Mouse (Mus musculus) urinary bladder, postnatal 14 days (tissue): ENCODE data around the gene Gm960.

Experiments used
- DNase-seq: peaks from one replicate; pipeline ENCODE4 v3.0.0; 2021; ENCODE audit warnings: low spot score

The Gm960 gene

DNA sequence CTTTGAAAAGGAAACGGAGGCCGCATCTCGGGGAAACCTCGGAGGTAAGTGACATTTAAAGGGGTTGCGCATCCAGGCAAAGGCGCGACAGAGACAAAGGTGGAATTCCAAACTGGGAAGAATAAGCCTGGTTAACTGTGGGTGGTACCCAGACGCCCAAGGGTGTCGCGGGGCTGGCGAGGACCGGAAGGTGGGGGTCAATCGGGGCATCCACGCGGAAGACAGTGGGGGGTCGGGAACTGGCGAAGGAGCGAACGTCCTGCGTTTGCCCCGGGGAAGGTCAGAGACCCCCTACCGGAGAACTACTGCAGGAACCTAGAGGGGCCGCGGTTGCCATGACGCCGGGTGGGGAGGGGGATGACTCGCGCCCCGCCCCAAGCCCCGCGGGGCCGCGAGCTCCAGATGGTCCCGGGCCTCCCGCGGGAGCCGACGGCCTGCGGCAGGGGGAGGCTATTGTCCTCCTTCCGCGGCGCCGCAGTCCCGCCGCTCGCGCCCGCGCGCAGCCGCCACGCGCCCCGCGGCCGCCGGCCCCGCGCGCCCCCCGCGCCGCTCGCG, 13.2 kb upstream of the Gm960 start:
- no peak for DNase-seq

DNA sequence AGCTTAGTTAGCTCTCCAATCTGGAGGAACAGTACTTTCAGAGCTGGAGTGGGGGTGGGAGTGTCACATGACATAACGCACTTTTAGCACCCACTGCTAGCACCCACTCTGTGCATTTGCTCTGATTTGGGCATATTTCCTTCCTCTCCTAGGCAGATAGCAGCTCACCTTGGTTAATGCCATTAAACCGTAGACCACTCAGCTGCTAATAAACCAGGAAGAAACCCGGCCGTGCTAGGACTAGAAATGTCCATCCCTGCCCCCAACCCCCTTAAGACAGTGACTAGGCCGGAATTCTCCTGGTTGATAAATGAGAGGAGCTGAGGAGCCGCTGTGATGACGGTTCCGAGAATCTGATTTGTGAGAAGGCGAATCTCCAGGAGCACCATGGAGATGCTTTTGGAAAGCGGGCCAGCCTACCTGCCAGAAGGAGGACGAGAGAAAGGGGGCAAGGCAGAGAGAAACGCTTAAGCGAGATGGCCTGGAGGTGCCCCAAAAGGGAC, 12.7 kb upstream of the Gm960 start, which contains the start of gene Sptbn2:
Gene Sptbn2, plus strand, starts transcription at position 70 of the 503 bp plus-strand sequence.
- DNase-seq, result no peak

DNA sequence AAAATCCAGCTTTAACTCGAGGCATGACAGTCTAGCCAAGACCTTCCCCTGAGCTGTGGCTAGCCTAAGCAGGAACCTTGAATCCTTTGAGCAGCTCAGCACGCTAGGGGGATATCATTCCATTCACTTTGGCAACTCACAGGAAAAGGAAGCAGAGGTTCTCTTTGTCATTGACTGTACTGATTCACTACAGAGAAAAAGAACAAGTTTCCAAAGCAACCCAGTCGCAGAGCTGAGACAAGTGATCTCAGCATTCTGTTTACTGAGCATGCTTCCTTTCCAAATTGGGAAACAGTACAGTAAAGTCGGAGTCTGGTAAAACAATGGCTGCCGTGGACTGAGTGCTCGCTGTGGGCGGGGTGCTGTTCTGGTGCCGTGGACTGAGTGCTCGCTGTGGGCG, 10.3 kb upstream of the Gm960 start:
- DNase-seq, result no peak

DNA sequence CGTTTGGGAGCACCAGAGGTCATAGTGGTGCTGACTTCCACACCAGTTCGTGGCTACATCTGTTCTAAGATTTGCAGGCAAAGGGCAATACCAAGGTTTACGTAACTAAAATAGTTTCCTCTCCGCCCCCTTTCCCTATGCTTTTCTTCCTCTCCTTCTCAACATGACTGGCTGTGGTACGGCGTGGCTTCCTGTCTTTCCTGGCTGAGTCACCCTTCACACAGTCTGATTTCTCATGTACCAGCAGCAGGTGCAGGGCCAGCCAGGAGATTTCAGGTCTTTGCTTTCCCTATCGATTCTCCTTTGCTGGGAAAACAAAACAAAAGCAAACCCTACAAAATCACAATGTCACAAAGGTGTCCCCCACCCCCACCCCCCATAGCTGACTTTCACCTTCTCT, 2.8 kb upstream of the Gm960 start:
- DNase-seq, result no peak

DNA sequence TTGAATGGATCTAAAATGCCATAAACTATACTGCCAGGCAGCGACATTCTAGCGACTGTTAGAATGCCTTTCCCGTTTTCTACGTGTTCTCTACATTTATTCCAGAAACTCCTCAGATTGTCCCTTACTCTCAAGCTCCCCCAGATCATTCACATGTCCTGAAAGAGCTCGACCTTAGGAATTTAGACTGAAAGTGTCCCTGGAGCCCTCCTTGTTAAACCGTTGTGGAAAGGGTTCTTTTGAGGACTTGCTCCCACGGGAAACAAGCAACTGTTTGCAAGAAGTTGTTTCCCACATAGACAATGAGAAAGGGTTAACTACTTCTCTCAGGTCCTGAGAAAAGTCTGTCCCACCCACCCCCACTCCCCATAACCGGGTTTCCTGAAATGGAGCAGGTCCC, 2.2 kb upstream of the Gm960 start:
- no peak for DNase-seq

DNA sequence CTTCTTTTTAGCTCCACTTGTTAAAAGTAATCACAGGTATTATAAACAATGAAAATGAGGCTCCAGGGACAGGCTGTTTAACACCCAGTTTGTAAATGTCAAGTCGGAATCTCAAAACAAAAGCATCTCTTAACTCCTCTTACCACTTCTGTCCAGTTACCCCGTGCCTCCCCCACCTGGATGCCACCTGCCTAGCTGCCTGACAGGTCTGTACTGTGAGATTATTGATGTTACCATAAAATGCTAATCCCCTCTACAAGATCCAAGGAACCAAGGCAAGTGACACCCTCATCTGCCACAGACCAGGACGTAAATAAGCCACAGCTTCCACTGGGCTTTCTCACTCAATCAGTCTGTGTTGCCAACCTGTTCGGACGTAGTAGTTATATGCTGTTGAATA, 1.4 kb upstream of the Gm960 start:
- DNase-seq, result no peak

DNA sequence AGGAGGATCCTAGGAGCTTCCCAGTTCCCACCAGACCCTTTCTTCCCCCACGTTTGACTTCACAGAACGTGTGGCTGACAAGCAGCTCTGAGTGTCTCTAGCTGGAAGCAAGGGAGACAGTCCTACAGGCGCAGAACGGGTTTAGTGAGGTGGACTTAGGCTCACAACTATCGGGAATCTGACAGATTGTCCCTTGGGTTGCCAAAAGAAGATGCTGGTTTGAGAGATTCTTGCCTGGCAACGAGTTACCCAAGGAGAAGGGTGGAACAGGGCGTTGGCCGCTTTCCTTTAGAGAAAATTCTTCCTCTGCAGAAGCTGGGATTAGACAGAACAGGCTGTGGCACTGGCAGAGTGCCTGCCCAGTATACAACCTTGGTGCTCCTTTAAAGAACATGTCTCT, 388 bp upstream of the Gm960 start:
- no peak for DNase-seq

DNA sequence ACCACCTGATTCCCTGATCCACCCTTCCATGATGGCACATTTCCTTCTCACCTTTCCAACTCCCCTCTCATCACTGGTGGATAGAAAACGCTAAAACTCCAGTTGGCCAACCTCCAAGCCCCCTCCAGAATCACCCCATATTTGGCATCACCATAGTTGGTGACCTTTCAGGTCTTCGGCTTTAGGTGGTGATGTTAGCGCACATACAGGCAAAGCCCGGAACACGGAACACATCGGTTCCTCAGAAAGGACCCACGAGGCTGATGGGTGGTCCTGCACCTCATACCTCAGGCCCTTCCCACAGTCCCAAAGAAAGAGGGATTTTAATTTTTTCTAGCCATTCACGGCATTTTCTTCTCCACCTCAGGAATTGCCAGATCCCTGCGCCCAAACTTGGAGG, 747 bp downstream of the Gm960 start:
- DNase-seq, result no peak

DNA sequence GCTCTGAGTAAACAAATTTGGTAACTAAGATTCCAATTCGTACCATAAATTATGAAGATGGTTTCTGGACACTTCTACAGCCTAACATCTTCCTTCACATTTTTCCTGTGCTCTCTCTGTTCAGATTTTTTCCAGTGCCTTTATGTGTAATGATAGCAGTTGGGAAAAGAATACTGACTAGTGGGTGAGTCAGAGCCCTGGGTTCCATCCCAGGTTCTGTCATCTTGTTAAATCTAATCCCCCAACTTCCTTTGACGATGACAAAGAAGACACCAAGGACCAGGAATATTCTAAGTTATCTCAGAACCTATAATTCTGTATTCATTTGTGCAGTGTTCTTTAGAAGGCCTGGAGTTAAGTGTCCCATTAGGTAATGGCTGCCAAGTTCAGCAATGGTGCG, 1.3 kb downstream of the Gm960 start:
- DNase-seq, result no peak

DNA sequence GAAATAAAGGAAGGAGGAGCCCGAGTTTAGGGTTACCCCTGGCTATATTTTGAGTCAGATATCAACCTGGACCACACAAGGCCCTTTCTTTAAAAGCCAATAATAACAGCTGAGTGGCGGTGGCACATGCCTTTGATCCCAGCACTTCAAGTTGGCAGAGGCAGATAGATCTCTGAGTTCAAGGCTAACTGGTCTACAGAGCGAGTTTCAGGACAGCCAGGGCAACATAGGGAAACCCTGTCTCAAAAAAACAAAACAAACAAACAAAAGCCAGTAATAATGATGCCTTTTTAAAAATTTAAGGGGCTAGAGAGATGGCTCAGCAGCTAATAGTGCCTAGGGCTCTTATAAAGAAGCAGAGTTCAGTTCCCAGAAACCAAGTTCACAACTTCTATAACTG, 4.1 kb downstream of the Gm960 start:
- DNase-seq, result no peak

DNA sequence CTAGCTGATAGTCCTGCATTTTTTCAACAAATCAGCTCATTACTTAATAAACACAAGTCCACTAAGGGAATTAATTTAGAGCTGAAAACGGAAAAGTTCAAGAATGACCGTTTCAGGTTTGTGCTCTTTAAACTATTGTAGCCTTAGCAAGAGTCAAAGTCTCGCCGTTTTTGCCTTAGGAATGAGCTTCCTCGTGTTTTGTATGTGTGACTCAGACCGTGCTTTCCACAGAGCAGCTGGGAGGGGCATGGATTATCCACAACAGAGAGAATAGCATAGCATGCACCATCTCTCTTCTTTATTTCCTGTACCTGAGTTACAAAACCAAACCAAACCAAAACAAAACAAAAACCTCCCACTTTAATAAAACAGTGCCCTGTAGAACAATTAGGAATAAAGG, 26.1 kb downstream of the Gm960 start:
- peak; percentile 10 for DNase-seq

DNA sequence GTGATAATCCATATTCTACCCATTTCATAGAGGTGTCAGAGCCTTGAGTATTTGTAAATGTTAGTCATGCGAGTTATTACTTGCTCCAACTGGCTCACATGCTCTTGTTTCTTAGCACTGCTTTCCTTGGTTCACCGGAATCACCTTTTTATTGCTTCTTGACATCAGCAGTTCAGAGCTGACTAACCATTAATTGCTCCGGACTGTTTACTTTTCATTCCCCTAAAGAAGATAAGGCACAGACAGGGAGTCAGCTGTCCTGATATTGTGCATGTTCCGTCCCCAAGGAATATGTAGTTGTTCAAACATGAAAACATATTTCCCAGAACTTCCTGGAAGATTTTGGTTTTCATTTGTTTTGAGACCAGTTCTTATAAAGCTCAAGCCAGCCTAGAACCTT, 27.7 kb downstream of the Gm960 start:
- DNase-seq, result no peak

DNA sequence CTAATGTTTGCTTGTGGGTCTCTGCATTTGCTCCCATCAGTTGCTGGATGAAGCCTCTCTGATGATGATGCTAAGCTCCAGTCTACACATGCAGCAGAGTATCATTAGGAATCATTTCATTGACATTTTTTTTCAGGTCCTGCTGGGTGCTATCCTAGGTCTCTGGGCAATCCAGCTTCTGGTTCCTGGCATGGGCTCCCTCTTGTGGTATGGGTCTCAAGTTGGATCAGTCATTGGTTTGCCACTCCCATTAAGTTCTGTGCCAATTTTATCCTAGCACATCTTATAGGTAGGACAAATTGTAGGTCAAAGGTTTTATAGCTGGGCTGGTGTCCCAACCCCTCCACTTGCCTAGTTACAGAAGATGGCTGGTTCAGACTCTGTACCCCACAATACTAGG, 31.7 kb downstream of the Gm960 start:
- DNase-seq, result no peak

DNA sequence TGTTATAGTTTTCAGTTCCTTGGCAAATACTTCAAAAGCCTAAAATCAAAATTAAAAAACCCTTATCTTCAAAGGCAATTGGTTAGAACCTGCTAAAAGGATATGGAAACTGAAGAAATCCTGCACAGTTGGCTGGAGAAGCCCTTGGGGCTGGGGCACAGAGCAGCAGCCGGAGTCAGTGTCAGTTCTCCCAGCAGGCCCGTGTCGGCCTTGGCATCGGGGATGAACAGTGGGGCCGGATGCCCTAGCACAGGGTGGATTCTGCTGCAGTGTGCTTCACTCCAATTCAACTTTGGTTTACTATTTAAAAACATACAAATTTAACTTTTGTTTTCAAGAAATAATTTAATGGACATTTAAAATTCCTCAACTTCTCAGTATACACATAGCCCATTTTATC, 40.3 kb downstream of the Gm960 start:
- DNase-seq, result no peak

DNA sequence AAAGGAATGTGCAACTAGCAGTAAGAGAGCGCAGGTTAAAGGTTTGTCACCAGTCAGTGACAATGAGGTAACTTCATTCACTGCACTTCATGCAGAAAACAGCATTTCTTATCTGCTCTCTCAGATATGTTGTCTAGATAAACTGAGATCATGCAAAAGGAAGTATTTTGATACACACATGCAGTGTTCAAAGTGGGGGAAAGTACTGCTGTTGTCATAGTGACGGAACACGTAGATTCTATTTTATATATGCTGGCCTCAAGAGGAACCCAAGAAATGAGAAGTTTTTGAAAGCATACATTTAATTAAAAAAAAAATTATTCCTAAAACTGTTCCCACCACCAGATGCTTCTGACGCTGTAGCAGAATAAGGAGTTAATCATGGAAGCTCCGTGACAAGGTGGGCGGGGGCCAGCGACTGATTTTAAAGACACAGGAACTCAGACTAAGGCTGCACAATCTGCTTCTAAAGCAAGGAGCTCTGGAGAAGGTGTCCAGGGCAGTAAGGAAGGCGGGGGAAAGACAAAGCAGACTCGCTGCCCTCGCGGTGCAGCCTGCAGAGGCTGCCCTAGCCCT, 51.5 kb downstream of the Gm960 start:
- DNase-seq, result no peak

DNA sequence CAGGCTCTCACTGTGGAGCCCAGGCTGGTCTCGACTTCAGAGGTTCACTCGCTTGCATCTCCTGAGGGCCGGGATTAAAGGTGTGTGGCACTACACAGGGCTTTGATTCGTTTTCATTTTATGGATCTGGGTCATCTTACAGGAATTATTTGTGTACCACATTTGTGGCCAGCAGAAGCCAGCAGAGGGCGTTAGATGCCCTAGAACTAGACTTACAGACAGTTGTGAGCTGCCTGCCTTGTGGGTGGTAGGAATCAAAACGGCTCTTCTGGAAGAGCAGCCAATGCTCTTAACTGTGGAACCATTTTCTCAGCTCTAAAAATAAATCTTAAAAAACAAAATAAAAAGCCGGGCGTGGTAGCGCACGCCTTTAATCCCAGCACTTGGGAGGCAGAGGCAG, 54.2 kb downstream of the Gm960 start:
- no peak for DNase-seq

DNA sequence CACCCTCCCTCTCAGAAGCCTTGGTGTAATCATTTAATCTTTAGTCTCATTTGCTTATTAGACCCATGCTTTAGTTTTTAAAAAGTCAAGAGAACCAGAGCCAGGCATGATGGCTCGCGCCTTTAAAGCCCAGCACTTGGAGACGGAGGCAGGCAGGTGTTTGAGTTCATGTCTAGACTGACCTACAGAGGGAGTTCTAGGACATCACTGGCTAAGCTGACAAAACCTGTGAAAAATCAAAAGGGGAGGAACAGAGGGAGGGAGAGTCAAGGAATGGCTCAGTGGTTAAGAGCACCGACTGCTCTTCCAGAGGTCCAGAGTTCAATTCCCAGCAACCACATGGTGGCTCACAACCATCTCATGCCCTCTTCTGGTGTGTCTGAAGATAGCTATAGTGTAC, 62.5 kb downstream of the Gm960 start:
- no peak for DNase-seq

DNA sequence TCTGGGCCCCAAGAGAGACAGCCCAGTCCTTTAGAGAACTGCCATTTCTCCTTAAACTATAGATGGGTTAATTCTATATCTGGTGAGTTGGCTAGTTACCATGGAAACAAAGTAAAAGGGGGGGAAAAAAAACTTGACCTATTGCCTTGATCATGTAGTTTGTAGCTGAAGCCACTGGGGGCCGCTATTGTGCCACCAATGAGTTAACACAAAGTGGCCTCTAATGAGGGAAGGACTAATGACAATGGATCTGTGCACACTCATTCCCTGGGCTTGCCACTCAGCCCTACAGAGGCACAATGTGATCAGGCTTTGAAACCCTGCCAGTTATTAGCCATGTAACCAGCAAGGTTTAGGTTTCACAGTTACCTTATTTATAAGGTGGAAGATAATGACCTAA, 69.6 kb downstream of the Gm960 start:
- DNase-seq, result peak; percentile 70

DNA sequence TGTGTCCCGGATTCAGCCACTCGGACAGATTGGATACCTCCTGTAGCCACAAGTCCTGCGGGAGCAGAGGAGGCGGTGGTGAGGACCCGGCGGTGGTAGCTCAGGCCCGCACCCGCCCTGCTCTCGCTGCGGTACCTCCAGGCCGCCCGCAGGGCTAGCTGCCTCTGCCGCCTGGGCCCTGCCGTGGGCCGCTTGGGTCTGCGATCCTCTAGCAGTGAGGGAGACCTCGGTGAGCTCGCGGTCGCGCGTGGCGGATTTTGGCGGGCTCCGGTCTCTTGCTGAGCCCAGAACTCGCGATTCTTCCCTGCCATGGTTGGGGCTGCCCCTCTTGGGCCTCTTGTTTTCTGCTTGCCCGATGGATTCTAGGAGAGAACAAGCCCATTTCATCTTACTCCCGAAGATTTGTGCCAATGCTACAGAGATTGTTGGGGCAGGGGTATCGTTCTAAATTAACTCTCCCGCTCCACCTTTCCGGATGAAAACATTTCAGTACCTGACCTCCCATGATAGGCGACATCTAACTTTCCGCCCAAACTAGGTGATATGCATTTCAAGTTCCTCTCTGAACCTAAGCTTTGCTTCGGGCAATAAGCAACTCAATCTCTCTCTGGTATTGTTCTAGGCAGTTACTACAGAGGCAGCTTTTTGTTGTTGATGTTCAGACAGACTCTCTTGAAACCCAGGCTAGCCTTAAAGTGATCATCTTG, 72.5 kb downstream of the Gm960 start:
- DNase-seq, result peak; percentile 43

DNA sequence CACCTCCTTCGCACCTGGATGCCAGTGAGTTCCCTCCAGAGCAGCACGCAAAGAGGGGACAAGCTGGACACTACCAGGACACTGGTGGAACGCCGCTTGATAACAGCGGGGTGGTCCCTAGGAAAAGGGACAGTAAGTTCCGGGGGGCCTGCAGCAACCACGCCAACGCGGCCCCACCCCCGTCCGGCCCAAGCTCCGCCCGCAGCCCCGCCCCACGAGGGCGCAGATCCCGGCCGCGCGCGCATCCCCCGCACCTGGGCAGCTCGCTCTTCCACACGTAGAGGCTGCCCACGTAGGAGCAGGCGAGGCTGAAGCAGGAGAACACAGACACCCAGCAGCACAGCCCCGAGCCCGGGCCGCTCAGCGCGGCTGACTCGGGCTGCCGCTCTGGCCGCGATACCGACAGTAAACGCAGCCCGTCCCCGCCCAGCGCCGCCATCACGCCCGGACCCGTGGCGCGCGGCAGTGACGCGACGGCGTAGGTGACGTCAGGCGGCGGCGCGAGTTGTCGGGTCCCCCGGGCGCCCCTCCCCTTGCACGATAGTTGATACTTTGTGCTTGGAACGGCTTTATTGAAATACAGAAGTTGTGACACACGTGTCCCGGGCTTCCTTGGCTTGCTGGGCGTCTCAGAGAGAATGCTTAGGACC, 73.2 kb downstream of the Gm960 start, which contains the start of gene Rce1:
Gene Rce1, minus strand, starts transcription at position 463 of the 650 bp plus-strand sequence.
- DNase-seq, result peak; percentile 91

DNA sequence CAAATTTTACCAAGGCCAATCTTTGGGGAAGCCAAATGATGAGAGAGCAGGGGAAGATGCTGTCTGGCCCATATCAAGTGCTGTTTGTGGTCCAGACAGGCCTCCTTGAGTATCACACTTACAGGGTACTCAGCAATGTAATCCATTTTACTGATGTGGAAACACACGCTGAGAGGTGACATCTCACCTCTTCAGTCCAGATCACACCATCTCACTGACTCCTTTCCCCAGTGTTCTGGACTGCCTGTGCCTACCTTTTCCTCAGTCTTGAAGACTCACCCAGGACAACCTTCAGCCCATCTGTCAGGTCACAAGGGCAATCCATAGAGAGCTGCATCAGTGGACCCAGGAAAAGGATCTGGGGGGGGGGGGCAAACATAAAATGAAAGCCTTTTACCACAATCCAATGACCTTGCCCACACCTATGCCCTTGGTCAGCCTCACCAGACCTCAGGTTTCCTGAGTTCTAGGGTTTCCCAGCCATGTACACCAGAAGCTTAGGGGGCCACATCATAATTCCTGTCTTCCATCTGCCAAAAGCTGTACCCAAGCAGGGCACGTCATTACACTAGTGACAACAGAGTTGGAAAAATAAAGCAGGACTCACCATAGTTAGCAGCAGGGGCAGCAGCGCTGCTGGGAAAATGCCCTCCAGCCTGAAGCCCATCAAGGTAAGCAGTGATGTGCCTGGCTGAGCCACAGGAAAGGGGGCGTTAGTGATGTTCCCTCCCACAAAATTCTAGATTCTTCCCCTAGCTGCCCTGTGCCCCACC, 73.9 kb downstream of the Gm960 start:
- no peak for DNase-seq

DNA sequence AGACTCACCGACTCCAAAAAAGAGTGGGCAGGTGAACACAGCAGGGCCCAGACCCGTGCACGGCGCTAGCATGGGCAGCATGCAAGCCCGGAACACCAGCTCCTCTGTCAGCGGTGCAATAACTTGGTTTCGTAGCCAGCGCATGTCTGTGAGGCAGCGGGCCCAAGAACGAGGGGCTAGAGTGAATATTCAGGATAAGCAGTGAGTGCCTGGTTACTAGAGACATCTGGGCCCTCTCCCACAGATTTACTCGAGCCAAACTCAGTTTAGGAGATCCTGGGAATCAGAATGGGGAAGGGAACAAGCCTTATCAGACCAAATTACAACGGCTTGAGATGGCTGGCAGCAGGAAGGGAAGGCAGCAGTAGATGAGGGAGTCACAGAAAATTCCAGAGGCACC, 74.5 kb downstream of the Gm960 start:
- peak; percentile 4 for DNase-seq
